Mouse (Mus musculus): Measurements from ENCODE around the gene Wbp2.
A peak's percentile ranks its signal among the peaks of the same experiment; 100 is the strongest.
"Not testable (repeated sequence)": the region's sequence is repeated elsewhere in the genome, so short reads cannot be mapped to it uniquely, and the experiment has no call there.

Gene Wbp2

GRCm38 (mm10) chr11:116109441-116110081, 22.8 kb upstream of the Wbp2 start:
- no peak for DNase-seq (ENCODE audit: low read depth)

GRCm38 (mm10) chr11:116108464-116109137, 21.8 kb upstream of the Wbp2 start:
- DNase-seq (ENCODE audit: low read depth) = no peak

GRCm38 (mm10) chr11:116107777-116108285, 21.0 kb upstream of the Wbp2 start:
- no peak for DNase-seq (ENCODE audit: low read depth)

- DNase-seq (ENCODE audit: low read depth) = no peak
Measured at GRCm38 (mm10) chr11:116106963-116107776, 20.4 kb upstream of the Wbp2 start.

GRCm38 (mm10) chr11:116106154-116106962, 19.6 kb upstream of the Wbp2 start:
- no peak for DNase-seq (ENCODE audit: low read depth)

- DNase-seq (ENCODE audit: low read depth) = no peak
Measured at GRCm38 (mm10) chr11:116105065-116105464, 18.3 kb upstream of the Wbp2 start.

GRCm38 (mm10) chr11:116104006-116104646, 17.3 kb upstream of the Wbp2 start:
- DNase-seq (ENCODE audit: low read depth) = no peak

- DNase-seq (ENCODE audit: low read depth) = no peak
Measured at GRCm38 (mm10) chr11:116103572-116103971, 16.8 kb upstream of the Wbp2 start.

- no peak for DNase-seq (ENCODE audit: low read depth)
Measured at GRCm38 (mm10) chr11:116102472-116102871, 15.7 kb upstream of the Wbp2 start.

GRCm38 (mm10) chr11:116101931-116102381, 15.2 kb upstream of the Wbp2 start:
- DNase-seq (ENCODE audit: low read depth) = no peak

GRCm38 (mm10) chr11:116100839-116101238, 14.0 kb upstream of the Wbp2 start:
- no peak for DNase-seq (ENCODE audit: low read depth)

GRCm38 (mm10) chr11:116100385-116100784, 13.6 kb upstream of the Wbp2 start:
- no peak for DNase-seq (ENCODE audit: low read depth)

- no peak for DNase-seq (ENCODE audit: low read depth)
Measured at GRCm38 (mm10) chr11:116099462-116099861, 12.7 kb upstream of the Wbp2 start.

GRCm38 (mm10) chr11:116098711-116099460, 12.1 kb upstream of the Wbp2 start:
- DNase-seq (ENCODE audit: low read depth) = no peak

- peak; percentile 66 for DNase-seq (ENCODE audit: low read depth)
Measured at GRCm38 (mm10) chr11:116096213-116097108, 9.7 kb upstream of the Wbp2 start.

GRCm38 (mm10) chr11:116095573-116095972, 8.8 kb upstream of the Wbp2 start:
- no peak for DNase-seq (ENCODE audit: low read depth)

GRCm38 (mm10) chr11:116093771-116094565, 7.2 kb upstream of the Wbp2 start:
- no peak for DNase-seq (ENCODE audit: low read depth)

- not testable (repeated sequence) for DNase-seq (ENCODE audit: low read depth)
Measured at GRCm38 (mm10) chr11:116092959-116093358, 6.2 kb upstream of the Wbp2 start.

- DNase-seq (ENCODE audit: low read depth) = no peak
Measured at GRCm38 (mm10) chr11:116091591-116091990, 4.8 kb upstream of the Wbp2 start.

Measured in naive thymus-derived CD4-positive, alpha-beta T cell, adult 2 months (primary cell).